Comparison of ENCODE assay signal across 20 mouse cellular contexts in the genomic region with DNA sequence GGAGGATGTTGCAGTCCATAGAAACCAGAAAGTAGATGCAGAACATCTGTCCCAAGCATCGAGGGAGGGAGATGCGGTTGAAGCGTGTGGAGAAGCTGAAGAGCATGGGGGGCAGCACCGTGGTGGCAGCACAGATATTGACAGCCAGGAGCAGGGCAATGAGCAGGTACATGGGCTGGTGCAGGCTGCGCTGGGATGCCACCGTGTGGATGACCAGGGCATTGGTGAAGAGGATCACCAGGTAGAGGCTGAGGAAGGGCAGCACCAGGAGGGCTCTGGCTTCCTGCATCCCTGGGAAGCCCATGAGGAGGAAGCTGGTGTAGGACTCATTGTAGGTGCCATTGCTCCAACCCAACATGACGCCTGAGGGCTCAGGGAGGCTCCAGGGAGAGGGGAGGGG. TPM values are rescaled to one million over a fixed set of nuclear protein-coding genes. Genes with fewer than 3 reads are reported as not detected.
"Had no signal": no experiment of that assay in that cellular context is flagged by ENCODE, and none has a peak within 500 bp of the region (broad histone marks: within the 10 kb centered on the region; RNA-seq: fewer than 3 reads in every experiment).

No protein-coding gene starts in this region.

RNA-seq across cellular contexts. Expression of gene Olfr545, which starts 5.0 kb away (rescaled TPM):
- total RNA-seq: layer of hippocampus, adult 8-10 months; layer of hippocampus, postnatal 10 days; layer of hippocampus, postnatal 36 days; left cerebral cortex, adult 2 months; left cerebral cortex, postnatal 10 days; left cerebral cortex, postnatal 36 days; liver, adult 2 months had no signal
- polyA plus RNA-seq: limb, embryonic 14.5 days; liver, adult 2 months; liver, embryonic 15.5 days; lung, embryonic 15.5 days; small intestine, adult 2 months; spleen, adult 2 months; thymus, adult 2 months had no signal

RNA-seq across cellular contexts. Expression of gene Olfr544, which starts 6.3 kb away (rescaled TPM):
- total RNA-seq: layer of hippocampus, adult 8-10 months; layer of hippocampus, postnatal 10 days; layer of hippocampus, postnatal 36 days; left cerebral cortex, adult 2 months; left cerebral cortex, postnatal 10 days; left cerebral cortex, postnatal 36 days; liver, adult 2 months had no signal
- polyA plus RNA-seq: liver, adult 2 months; small intestine, adult 2 months; spleen, adult 2 months; thymus, adult 2 months had no signal

RNA-seq across cellular contexts. Expression of gene Olfr543, which starts 12.9 kb away (rescaled TPM):
- total RNA-seq: layer of hippocampus, adult 8-10 months; layer of hippocampus, postnatal 10 days; layer of hippocampus, postnatal 36 days; left cerebral cortex, adult 2 months; left cerebral cortex, postnatal 10 days; left cerebral cortex, postnatal 36 days; liver, adult 2 months had no signal
- polyA plus RNA-seq: liver, adult 2 months; small intestine, adult 2 months; spleen, adult 2 months; thymus, adult 2 months had no signal

RNA-seq across cellular contexts. Expression of gene Olfr547, which starts 40.1 kb away (rescaled TPM):
- total RNA-seq: layer of hippocampus, adult 8-10 months; layer of hippocampus, postnatal 10 days; layer of hippocampus, postnatal 36 days; left cerebral cortex, adult 2 months; left cerebral cortex, postnatal 10 days; left cerebral cortex, postnatal 36 days; liver, adult 2 months had no signal
- polyA plus RNA-seq: kidney, embryonic 15.5 days; limb, embryonic 11.5 days; limb, embryonic 14.5 days; liver, adult 2 months; liver, embryonic 15.5 days; lung, embryonic 15.5 days; midbrain, embryonic 13.5 days; midbrain, embryonic 16.5 days; neural tube, embryonic 11.5 days; neural tube, embryonic 14.5 days; small intestine, adult 2 months; spleen, adult 2 months; stomach, embryonic 16.5 days; thymus, adult 2 months had no signal

RNA-seq across cellular contexts. Expression of gene Olfr548-ps1, which starts 46.3 kb away (rescaled TPM):
- total RNA-seq: layer of hippocampus, adult 8-10 months; layer of hippocampus, postnatal 10 days; layer of hippocampus, postnatal 36 days; left cerebral cortex, adult 2 months; left cerebral cortex, postnatal 10 days; left cerebral cortex, postnatal 36 days; liver, adult 2 months had no signal
- polyA plus RNA-seq: kidney, embryonic 15.5 days; limb, embryonic 11.5 days; limb, embryonic 14.5 days; liver, adult 2 months; liver, embryonic 15.5 days; lung, embryonic 15.5 days; midbrain, embryonic 13.5 days; midbrain, embryonic 16.5 days; neural tube, embryonic 11.5 days; neural tube, embryonic 14.5 days; small intestine, adult 2 months; spleen, adult 2 months; stomach, embryonic 16.5 days; thymus, adult 2 months had no signal
